ENCODE assay signal across 12 mouse cellular contexts in genomic region chr4:150446617-150447016, GRCm38 (mm10).
DNase-seq lines count a peak whose midpoint lies in the region; ATAC-seq lines count a peak whose summit lies in the region.
"Had no signal": no experiment of that assay in that cellular context is flagged by ENCODE, and none has a peak within 500 bp of the region (broad histone marks: within the 10 kb centered on the region; RNA-seq: fewer than 3 reads in every experiment).

No protein-coding gene starts in this region.

- H3K4me2 ChIP-seq in hindbrain, embryonic 11.5 days (replicated peaks; ENCODE audit: low read depth, low read length) = no peak overlapping the region

- no peak overlapping the region for H3K4me3 ChIP-seq in hindbrain, embryonic 10.5 days
- H3K4me3 ChIP-seq in hindbrain, embryonic 11.5 days (ENCODE audit: low read depth, low read length) = no peak overlapping the region
- H3K4me3 ChIP-seq: myocyte had no signal

- no peak overlapping the region for H3K9ac ChIP-seq in hindbrain, embryonic 11.5 days (ENCODE audit: low read depth, low read length)

- peaks cover 6% of the 10 kb centered on the region for H3K36me3 ChIP-seq in hindbrain, embryonic 10.5 days
- H3K36me3 ChIP-seq in hindbrain, embryonic 11.5 days (ENCODE audit: control insufficient read depth, insufficient read depth, low read length) = no peaks in the 10 kb centered on the region

- peak overlapping the region; percentile 53; the same call in 1 of the 2 replicates for H3K27ac ChIP-seq in hindbrain, embryonic 10.5 days
- H3K27ac ChIP-seq in hindbrain, embryonic 11.5 days (ENCODE audit: low read depth, low read length) = no peak overlapping the region

- DNase-seq in hindbrain, embryonic 10.5 days (ENCODE audit: low spot score) = no peak
- no peak for DNase-seq in hindbrain, embryonic 11.5 days (ENCODE audit: low spot score)
- DNase-seq in WW6 (ENCODE audit: low read depth, low spot score) = peak; percentile 31
- peak; percentile 45 for DNase-seq in heart, postnatal 4 days
- DNase-seq in kidney, postnatal 25 days = peak; percentile 49 to 75
- no peak for DNase-seq in testis, postnatal 10 days (ENCODE audit: low spot score)
- no peak for DNase-seq in spleen, postnatal 10 days (ENCODE audit: low spot score in 2 of 2)
- DNase-seq in spleen, adult 18-20 months = no peak
- DNase-seq: adrenal gland, postnatal 25 days; lung, adult 18-20 months had no signal

- H3K4me1 ChIP-seq in hindbrain, embryonic 10.5 days (replicated peaks) = peaks cover 57% of the 10 kb centered on the region
- H3K4me1 ChIP-seq in hindbrain, embryonic 11.5 days (replicated peaks; ENCODE audit: control insufficient read depth, insufficient read depth, low read length) = 0 out of 2 replicates have a peak, but pooled peaks cover 3% of the 10 kb centered on the region

- no peak for ATAC-seq in hindbrain, embryonic 11.5 days (ENCODE audit: low FRiP score)
- ATAC-seq: inflammation-experienced regulatory T-cells, adult 6 months had no signal

- H3K9me3 ChIP-seq in hindbrain, embryonic 10.5 days = no peaks in the 10 kb centered on the region
- no peaks in the 10 kb centered on the region for H3K9me3 ChIP-seq in hindbrain, embryonic 11.5 days (ENCODE audit: control insufficient read depth, low read length)

- no peaks in the 10 kb centered on the region for H3K27me3 ChIP-seq in hindbrain, embryonic 10.5 days (ENCODE audit: insufficient read depth, poor library complexity, severe bottlenecking)
- no peaks in the 10 kb centered on the region for H3K27me3 ChIP-seq in hindbrain, embryonic 11.5 days (ENCODE audit: control insufficient read depth, insufficient read depth, low read length)

- 59% methylated on average over 4 of the region's 4 CpGs for WGBS in hindbrain, embryonic 10.5 days
- WGBS in hindbrain, embryonic 11.5 days = 54% methylated on average over 4 of the region's 4 CpGs

Comparison
In these comparisons a context has a peak if more than half of its experiments do, and no peak if none do; other contexts are left out.
1. DNase-seq: peak in WW6 (single experiment), heart, postnatal 4 days (single experiment) and kidney, postnatal 25 days (2 of 2); none in hindbrain, embryonic 10.5 days (single experiment), hindbrain, embryonic 11.5 days (single experiment), testis, postnatal 10 days (single experiment), spleen, postnatal 10 days (0 of 2) and spleen, adult 18-20 months (0 of 2).